Mouse (Mus musculus) stomach, postnatal 0 days (tissue): ENCODE data around the gene Sspn. TPM values are rescaled to one million over a fixed set of nuclear protein-coding genes. Genes with fewer than 3 reads are reported as not detected.

Experiments
- ATAC-seq: fragments of 200-750 bp; cut with Nextera tagmentation; 2 replicates; pipeline ENCODE4 v1.8.0; 2017; ENCODE audit not compliant: low FRiP score, low TSS enrichment
- DNase-seq: peaks from one replicate; pipeline ENCODE4 v3.0.0-alpha.2; 2016; ENCODE audit warnings: low spot score
- H3K27ac ChIP-seq: fragments of 300-500 bp; sonication (generic); replicated peaks from 2 replicates; pipeline ENCODE4 v1.5.1; 2014; ENCODE audit warnings: mild to moderate bottlenecking, control low read depth
- H3K27me3 ChIP-seq: fragments of 300-500 bp; sonication (generic); 2 replicates; pipeline ENCODE4 v1.6.1; 2014; ENCODE audit warnings: low read length; ENCODE audit not compliant: control insufficient read depth, insufficient read depth
- H3K36me3 ChIP-seq: fragments of 300-500 bp; sonication (generic); 2 replicates; pipeline ENCODE4 v1.6.1; 2014; ENCODE audit warnings: low read length, mixed read lengths; ENCODE audit not compliant: control insufficient read depth, insufficient read depth
- H3K4me1 ChIP-seq: fragments of 300-500 bp; sonication (generic); replicated peaks from 2 replicates; pipeline ENCODE4 v1.6.1; 2014; ENCODE audit warnings: antibody characterized with exemption; ENCODE audit not compliant: control insufficient read depth, insufficient read depth
- H3K4me2 ChIP-seq: fragments of 300-500 bp; sonication (generic); replicated peaks from 2 replicates; pipeline ENCODE4 v1.6.1; 2014; ENCODE audit warnings: low read depth, mild to moderate bottlenecking, control low read depth, moderate library complexity
- H3K4me3 ChIP-seq: fragments of 300-500 bp; sonication (generic); 2 replicates; pipeline ENCODE4 v1.5.1; 2014; ENCODE audit warnings: low read depth, low read length, control low read depth
- H3K9ac ChIP-seq: fragments of 300-500 bp; sonication (generic); 2 replicates; pipeline ENCODE4 v1.6.1; 2014; ENCODE audit warnings: mild to moderate bottlenecking, low read length, control low read depth, mixed read lengths
- H3K9me3 ChIP-seq: fragments of 300-500 bp; sonication (generic); 2 replicates; pipeline ENCODE4 v1.6.1; 2016; ENCODE audit warnings: low read length; ENCODE audit not compliant: control insufficient read depth
- CTCF ChIP-seq: IDR thresholded peaks from 2 replicates; pipeline ENCODE4 v1.5.1; 2016; ENCODE audit warnings: antibody characterized with exemption, low read depth, mild to moderate bottlenecking, moderate library complexity
- EP300 ChIP-seq: optimal IDR thresholded peaks from 2 replicates; pipeline ENCODE3; 2016; ENCODE audit warnings: antibody characterized with exemption
- WGBS: fragments of 180-500 bp; shearing (Covaris S2); extraction: QIAGEN DNeasy Blood & Tissue Kit; methylation state at CpG from one replicate; pipeline ENCODE4 v1.1.7; 2014; 5-methylcytosine and 5-hydroxymethylcytosine counted together
- polyA plus RNA-seq: library from polyadenylated mRNA; unstranded; fragments of >200 nt; fragmentation: Nextera tagmentation; extraction: Ambion mirVana; gene quantifications from 2 replicates; pipeline ENCODE4 v1.2.1, GENCODE M21; 2015

Gene Sspn
- polyA plus RNA-seq: 8.0 and 8.1 TPM in 2 replicates

DNA sequence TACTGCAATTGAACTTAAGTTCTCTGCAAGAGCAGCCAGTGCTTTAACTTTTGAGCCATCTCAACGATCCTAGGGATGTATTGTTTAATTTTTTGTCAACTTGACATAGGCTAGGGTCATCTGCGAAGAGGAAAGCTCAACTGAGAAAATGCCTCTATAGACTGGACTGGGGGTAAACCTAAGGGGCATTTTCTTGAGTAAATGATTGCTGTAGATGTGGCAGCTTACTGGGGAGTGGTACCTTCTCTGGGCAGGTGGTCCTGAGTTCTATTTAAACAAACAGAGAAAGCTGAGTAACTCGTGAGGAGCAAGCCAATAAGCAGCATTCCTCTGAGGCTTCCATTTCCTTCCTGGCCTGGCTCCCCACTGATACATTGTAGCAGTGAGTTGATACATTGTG is at the start of gene Sspn:
Gene Sspn, plus strand, starts transcription at position 301 of the 400 bp plus-strand sequence.
- WGBS: 60% methylated on average over 3 of the region's 3 CpGs
- Histone ChIP-seq H3K36me3 (no peaks in the 10 kb centered on the region), H3K9ac (no peak within 1 kb of the TSS), H3K4me3 (no peak within 1 kb of the TSS), H3K9me3 (no peaks in the 10 kb centered on the region), H3K27me3 (no peaks in the 10 kb centered on the region), H3K4me1 (no peaks in the 10 kb centered on the region), H3K4me2 (no peak within 1 kb of the TSS), H3K27ac (no peak within 1 kb of the TSS)
- DNase-seq (no peak), ATAC-seq (no peak)
- TF ChIP-seq CTCF (no peak), EP300 (no peak)

DNA sequence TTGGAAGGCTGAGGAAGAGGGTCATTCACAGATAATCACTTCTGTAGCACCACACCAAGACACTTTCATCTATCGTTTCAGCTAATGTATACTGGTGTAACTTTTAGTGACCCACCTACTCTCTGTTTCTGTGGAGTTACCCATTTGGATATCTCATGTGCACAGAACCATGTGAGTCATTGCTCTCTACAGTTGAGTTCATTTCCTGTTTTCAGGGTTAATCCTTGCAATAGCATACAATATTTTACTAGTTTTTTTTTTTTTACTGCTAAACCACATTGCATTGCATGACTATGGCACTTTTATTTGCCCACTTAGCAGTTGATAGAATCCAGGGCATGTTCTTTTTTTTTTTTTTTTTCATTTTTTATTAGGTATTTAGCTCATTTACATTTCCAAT is 48.4 kb upstream of the Sspn start:
- Histone ChIP-seq H3K9ac (no peak overlapping the region), H3K4me2 (no peak overlapping the region), H3K36me3 (no peaks in the 10 kb centered on the region), H3K4me3 (no peak overlapping the region), H3K9me3 (no peaks in the 10 kb centered on the region), H3K27ac (no peak overlapping the region), H3K4me1 (no peaks in the 10 kb centered on the region), H3K27me3 (no peaks in the 10 kb centered on the region)
- no peak for DNase-seq
- TF ChIP-seq EP300 (no peak), CTCF (no peak)
- 50% methylated on average over 1 of the region's 1 CpGs for WGBS
- ATAC-seq: no peak

DNA sequence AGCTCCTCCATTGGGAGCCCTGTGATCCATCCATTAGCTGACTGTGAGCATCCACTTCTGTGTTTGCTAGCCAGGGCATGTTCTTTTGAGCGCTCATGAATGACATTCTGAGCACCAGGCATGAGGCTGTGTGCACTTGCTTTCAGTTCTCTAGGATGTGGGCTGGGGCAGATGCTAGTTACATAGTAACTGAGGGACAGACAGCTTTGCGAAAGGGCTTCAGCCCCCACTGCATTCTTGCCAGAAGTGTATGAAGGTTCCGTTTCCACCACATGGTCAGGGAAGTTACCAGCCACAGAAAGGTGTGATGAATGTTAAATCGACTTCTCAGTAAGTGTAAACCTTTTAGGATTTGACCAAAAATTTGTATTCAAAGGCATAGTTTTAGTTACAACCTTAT is 47.8 kb upstream of the Sspn start:
- WGBS: 71% methylated on average over 4 of the region's 4 CpGs
- Histone ChIP-seq H3K27me3 (no peaks in the 10 kb centered on the region), H3K9ac (no peak overlapping the region), H3K4me1 (no peaks in the 10 kb centered on the region), H3K9me3 (no peaks in the 10 kb centered on the region), H3K36me3 (no peaks in the 10 kb centered on the region), H3K4me2 (no peak overlapping the region), H3K27ac (no peak overlapping the region), H3K4me3 (no peak overlapping the region)
- no peak for DNase-seq
- TF ChIP-seq CTCF (no peak), EP300 (no peak)
- no peak for ATAC-seq

DNA sequence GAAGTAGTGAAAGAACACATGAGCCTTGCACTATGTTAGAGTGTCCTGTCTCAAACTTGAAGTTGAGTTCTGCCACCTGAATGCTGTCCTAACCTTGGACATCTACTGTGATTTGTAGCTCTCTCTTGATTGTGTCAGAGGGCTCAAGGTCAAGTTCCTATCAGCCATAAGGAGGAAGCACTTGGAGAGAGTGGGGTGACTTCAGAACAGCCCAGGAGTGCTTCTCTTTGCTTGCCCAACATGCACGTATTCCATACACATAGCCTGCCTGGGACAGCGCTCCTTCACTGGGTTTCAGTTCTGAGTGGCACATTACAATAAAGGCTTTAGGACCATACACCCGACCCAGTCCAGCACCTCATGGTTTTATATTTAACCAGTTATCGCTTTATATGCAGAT is 46.4 kb upstream of the Sspn start:
- no peaks in the 10 kb centered on the region for H3K4me1 ChIP-seq
- no peak for ATAC-seq
- H3K9me3 ChIP-seq: no peaks in the 10 kb centered on the region
- H3K27me3 ChIP-seq: no peaks in the 10 kb centered on the region
- no peak for DNase-seq
- no peak for TF ChIP-seq EP300
- TF ChIP-seq CTCF: no peak
- H3K36me3 ChIP-seq: no peaks in the 10 kb centered on the region
- 81% methylated on average over 4 of the region's 4 CpGs for WGBS
- H3K4me3 ChIP-seq: no peak overlapping the region
- H3K9ac ChIP-seq: no peak overlapping the region
- no peak overlapping the region for H3K4me2 ChIP-seq
- H3K27ac ChIP-seq: no peak overlapping the region

DNA sequence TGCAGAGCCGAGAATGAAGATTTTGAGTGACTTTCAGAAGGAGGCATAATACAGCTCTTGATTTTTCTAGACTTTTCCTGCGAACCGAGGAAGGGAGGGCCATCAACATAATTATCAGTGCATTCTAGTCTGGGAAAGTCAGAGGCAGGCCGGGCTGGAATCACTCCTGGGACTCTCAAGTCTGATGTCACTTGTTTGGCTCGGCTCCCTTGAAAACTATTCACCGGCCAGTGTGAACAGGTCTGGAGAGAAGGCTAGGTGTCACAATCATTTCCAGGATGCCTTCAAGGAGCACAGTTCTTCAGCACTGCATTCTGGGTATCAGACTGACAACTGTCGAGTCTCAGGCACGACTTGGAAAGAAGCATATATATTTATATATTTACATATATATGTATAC is 45.2 kb upstream of the Sspn start:
- Histone ChIP-seq H3K27ac (no peak overlapping the region), H3K9me3 (no peaks in the 10 kb centered on the region), H3K4me2 (no peak overlapping the region), H3K36me3 (no peaks in the 10 kb centered on the region), H3K4me1 (no peaks in the 10 kb centered on the region), H3K27me3 (no peaks in the 10 kb centered on the region), H3K4me3 (no peak overlapping the region), H3K9ac (no peak overlapping the region)
- WGBS: 60% methylated on average over 8 of the region's 8 CpGs
- TF ChIP-seq EP300 (no peak), CTCF (no peak)
- DNase-seq: no peak
- ATAC-seq: no peak

DNA sequence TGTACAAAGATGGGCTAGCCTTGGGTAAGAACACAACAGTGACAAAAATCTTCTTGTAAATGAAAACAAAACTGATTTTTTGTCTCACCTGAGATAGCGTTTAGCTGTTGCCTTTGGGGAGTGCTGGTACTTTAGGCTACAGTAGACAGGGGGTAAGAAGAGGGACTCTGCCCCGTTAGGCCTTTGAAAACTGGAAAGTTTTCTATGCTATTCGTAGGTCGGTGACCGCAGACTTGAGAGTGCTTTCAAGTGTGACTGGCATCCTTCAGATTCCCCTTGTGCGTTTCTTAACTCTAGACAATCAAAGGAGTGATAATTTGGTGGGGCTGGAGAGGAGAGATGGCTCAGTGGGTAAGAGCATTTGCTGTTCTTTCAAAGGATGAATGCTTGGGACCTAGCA is 43.7 kb upstream of the Sspn start:
- no peaks in the 10 kb centered on the region for H3K27me3 ChIP-seq
- no peak overlapping the region for H3K4me3 ChIP-seq
- no peaks in the 10 kb centered on the region for H3K9me3 ChIP-seq
- no peak overlapping the region for H3K9ac ChIP-seq
- no peak overlapping the region for H3K27ac ChIP-seq
- no peaks in the 10 kb centered on the region for H3K36me3 ChIP-seq
- no peak overlapping the region for H3K4me2 ChIP-seq
- ATAC-seq: no peak
- TF ChIP-seq EP300: no peak
- 92% methylated on average over 6 of the region's 6 CpGs for WGBS
- H3K4me1 ChIP-seq: no peaks in the 10 kb centered on the region
- no peak for DNase-seq
